Mouse (Mus musculus) mature B cell (primary cell): ENCODE results near the gene Aak1.

ENCODE experiments used
- in situ Hi-C: fragments of 300-500 bp; cut with MboI; formaldehyde crosslinking; loops from 2 replicates; pipeline ENCODE4 v1.14.3; 2019

Aak1 gene

GRCm38 (mm10) chr6:86848915-86849644 lies at the start of gene Aak1:
TSS of gene Aak1 (plus strand) at chr6:86849517.
- in situ Hi-C loops, result no loop called here

DNA sequence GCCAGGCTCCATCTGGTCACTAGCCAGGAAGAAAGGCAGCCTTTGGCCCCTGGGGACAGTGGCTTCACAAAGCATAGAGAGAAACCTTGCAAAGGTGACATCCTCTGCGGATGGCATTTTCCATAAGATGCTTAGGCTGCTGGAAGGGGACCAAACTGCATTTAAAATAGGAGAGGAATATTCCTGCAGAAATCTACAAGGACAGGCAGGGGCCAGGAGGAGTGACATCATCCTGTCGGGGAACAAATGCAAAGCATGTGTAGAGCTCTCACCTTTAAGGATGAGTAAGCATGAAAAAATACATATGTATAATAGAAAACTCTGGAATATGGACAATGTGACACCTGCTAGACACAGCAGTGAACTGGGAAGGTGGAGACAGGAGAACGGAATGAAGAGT lies 48.9 kb upstream of the Aak1 start:
- in situ Hi-C loops, result no loop called here

GRCm38 (mm10) chr6:86801431-86801830 lies 47.9 kb upstream of the Aak1 start:
- in situ Hi-C loops, result no loop called here

GRCm38 (mm10) chr6:86804646-86805045 lies 44.7 kb upstream of the Aak1 start:
- in situ Hi-C loops, result no loop called here

DNA sequence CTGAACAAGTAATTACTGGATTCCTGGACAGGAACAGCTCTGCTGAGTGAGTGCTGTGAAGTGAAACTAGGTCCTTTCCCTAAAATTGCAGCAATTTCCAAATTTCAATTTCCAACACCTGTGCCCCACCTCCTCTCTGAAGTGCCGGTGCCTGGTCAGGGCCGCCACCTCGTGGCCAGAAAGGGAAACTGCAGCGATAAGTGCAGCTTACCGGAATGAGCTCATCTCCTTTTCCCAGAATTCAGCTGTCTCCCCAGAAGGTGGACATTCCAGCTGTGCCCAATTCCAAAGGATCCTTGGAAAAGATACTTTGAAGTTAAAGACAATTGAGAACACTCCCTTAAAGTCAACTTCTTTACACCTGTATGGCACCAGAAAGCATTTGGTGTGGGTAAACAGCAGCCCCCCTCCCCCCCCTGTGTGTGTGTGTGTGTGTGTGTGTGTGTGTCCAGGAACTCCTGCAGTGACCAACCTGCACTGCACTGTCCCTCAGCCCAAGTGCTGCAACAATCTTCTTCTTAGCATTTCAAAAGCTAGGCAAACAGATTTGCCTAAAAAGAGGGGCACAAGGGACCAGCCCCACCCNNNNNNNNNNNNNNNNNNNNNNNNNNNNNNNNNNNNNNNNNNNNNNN lies 42.7 kb upstream of the Aak1 start:
- in situ Hi-C loops, result no loop called here

- in situ Hi-C loops, result loop anchor here (5.0 kb wide), 1 partner anchor 114 kb away; no protein-coding TSS in a partner anchor
Observed at GRCm38 (mm10) chr6:86812919-86813318, 36.4 kb upstream of the Aak1 start.

DNA sequence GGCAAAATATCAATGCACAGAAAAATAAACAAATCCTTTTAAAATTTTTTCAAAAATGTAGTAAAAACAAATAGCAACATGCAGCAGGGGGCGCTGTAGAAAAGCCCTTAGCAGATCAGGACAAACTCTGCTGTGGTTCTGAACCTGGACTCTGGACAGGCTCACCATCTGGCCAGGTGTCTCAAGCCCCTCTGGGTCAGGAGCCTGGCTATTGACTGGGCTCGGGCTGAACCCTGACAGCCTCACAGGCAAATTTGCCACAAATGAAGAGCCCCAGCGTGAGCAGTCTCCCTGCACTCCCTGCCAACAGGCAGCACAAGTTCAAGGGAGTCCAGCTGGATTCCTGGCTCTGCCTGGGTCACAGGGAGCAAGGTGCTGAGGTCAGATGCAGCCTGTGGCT lies 36.0 kb upstream of the Aak1 start:
- in situ Hi-C loops, result loop anchor here (5.0 kb wide), 1 partner anchor 114 kb away; no protein-coding TSS in a partner anchor

DNA sequence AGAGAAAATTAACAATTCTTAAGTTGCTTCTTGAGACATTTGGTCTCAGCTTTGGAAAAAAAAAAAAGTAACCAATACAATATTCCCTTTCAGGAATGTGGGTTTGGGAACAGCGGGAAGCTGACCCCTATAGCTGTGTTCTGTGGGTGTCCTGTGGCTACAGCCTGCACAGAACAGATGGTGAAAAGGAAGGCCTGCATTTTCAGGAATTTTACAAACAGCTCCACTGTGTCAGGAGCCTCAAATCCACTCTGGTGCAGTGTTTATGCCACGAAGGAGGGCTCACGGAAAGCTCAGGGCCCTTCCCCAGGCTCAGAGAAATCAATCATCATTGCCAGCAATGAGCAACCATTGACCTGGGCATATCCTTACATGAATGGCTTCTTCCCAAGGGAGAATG lies 34.4 kb upstream of the Aak1 start:
- in situ Hi-C loops, result loop anchor here (5.0 kb wide), 1 partner anchor 112 kb away; no protein-coding TSS in a partner anchor

DNA sequence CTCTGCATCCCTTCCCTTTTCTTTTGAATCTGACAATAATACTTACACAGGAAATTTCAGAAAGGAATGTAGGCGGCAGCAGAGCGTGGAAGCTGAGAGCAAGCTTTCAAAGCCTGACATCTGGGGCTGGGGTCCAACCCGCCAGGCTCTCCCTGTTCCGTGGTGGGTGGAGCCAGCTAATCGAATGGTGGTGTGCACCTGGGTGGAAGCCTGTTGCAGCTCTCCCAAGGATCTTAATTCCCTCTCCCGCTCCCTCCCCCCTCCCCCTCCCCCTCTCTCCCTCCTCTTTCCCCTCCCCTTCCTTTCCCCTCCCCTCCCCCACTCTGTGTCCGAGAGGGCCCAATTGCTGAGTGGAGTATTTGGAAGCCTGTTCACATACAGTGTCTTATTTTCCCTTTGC lies 33.9 kb upstream of the Aak1 start:
- in situ Hi-C loops, result no loop called here

GRCm38 (mm10) chr6:86816586-86816985 lies 32.7 kb upstream of the Aak1 start:
- in situ Hi-C loops, result no loop called here

DNA sequence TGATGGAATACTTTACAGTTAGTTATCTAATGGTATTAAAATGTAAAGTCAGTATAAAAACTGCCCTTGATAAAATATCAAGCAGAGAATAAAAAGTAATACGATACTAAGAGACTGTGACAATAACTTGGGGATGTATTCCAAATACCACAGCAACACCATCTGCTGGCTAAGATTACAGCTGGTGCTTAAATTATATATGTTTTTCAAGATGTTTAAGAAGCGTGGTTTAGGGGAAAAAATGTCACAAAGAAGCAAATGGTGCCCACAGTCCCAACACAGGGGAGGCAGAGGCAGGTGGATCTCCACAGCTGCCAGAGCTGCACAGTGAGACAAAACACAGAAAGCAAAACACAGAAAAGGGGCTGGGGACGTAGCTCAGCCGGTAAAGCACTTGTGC lies 30.4 kb upstream of the Aak1 start:
- in situ Hi-C loops, result no loop called here

- in situ Hi-C loops, result no loop called here
Observed at GRCm38 (mm10) chr6:86819926-86820325, 29.4 kb upstream of the Aak1 start.

DNA sequence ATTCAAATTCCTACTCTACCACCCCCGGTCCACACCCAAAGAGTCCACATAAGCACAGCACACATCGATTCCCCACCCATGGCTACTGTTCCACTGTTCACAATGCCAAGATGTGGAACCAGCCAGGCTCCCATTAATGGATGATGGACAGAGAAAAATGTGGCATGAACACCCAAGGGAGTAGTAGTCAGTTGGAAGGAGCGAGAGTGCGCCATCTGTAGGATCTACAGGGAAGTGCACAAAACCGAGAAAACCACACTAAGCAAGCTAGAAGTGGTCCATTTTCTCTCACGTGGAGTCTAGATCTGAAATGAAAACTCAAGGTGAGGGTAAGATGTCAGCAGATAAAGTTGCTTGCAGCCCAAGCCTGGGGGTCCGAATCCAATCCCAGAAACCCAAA lies 28.6 kb upstream of the Aak1 start:
- in situ Hi-C loops, result no loop called here

- in situ Hi-C loops, result no loop called here
Observed at GRCm38 (mm10) chr6:86822285-86823050, 26.8 kb upstream of the Aak1 start.

DNA sequence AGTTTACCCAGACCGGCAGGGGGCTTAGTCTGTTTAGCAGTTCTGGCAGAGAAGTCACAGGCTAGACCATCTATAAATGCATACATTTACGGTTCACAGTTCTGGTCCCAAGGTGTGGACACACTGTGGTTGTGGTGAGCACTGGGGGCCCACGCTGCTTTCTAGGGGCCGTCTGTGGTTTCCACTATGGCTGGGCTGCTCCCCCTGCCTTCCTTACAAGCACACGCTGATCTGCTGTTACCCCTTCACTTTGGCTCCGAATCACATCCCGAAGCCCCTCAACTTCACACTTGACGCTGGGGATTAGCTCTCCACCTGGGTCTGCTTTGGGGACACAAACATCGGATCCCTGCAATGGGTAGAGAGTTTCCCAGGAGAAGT lies 26.3 kb upstream of the Aak1 start:
- in situ Hi-C loops, result no loop called here

- in situ Hi-C loops, result no loop called here
Observed at GRCm38 (mm10) chr6:86823824-86824223, 25.5 kb upstream of the Aak1 start.

DNA sequence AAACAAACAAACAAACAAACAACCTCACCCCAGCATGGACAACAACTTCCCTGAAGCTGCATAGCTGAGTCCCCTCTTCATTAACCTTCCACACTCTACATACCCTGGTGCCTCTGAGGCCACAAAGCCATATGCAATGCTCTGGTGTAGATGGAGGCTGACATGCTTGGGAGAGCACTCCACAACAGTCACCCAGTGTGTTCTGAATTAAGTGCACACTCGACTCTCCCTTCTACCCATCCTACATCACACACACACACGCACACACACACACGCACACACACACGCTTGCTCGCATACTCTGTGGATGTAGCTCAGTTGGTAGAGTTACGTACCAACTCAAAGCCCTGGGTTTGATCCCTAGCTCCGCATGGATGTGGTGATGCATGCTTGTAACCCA lies 24.9 kb upstream of the Aak1 start:
- in situ Hi-C loops, result no loop called here

- in situ Hi-C loops, result no loop called here
Observed at GRCm38 (mm10) chr6:86827432-86827831, 21.9 kb upstream of the Aak1 start.

- in situ Hi-C loops, result no loop called here
Observed at GRCm38 (mm10) chr6:86829768-86830167, 19.5 kb upstream of the Aak1 start.

DNA sequence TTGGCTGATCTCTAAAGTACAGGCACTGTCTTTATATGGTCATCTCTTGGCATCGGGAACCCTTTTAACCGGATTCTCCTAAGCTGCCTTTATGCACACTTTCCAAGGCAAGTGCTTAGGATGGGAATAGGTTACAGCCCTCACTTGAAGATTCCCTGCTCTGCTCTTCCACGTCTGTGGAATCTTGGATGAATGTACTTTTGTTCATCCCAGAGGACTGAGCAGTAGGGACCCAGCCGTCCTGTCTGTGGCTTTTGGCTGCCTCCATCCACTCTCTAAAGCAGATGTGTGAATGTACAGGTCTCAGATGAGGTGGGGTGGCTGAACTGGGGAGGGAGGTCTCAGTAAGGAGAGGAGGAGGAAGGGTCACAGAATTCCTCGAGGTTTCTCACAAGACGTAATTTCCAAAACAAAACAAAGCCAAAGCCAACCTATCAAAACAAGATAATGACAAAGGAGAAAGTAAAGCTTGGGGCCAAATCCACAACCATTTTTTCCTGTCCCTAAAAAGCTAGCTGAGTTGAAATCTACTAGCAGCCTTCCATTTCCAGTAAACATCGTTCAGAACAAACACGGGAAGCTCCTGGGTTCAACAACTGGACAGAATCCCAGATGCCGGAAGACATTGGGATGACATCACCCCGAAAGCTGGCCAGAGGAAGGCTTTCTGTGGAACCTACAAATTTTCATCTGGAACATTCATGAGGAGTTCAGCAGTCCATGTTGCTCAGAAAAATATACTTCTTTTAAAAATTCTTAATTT lies 18.4 kb upstream of the Aak1 start:
- in situ Hi-C loops, result no loop called here

DNA sequence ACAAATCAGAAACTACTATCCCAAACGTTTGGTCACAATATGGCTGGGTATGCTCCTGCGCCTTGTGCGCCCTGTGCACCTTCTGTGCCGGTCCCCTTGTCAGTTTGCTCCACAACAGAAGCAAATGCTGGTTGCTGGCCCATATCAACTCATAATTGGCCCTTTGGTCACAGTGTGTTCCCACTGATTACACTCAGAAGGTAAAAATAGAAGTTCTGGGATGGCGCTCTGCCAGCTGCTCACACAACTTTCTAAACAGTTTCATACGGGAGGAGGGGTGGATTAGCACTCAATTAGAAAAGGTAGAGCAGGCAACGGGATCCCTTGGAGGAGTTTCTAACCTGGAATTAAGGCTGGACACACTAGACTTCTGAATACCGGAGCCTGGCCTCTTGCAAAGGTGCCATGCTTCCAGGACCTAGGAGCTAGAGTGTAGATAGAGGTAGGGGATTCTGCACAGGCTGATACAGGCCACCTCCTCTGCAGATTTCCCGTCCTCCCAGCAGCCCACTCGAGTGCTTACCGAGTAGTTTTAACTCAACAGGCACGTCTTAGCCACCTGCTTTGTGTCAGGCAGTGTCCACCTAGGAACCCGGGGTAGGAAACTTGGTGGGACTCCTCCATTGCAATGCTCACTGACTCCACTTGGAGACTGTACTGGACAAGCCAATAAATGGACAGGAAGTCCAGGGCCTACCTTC lies 16.4 kb upstream of the Aak1 start:
- in situ Hi-C loops, result no loop called here
